ENCODE assay signal across 20 mouse cellular contexts in the genomic region with DNA sequence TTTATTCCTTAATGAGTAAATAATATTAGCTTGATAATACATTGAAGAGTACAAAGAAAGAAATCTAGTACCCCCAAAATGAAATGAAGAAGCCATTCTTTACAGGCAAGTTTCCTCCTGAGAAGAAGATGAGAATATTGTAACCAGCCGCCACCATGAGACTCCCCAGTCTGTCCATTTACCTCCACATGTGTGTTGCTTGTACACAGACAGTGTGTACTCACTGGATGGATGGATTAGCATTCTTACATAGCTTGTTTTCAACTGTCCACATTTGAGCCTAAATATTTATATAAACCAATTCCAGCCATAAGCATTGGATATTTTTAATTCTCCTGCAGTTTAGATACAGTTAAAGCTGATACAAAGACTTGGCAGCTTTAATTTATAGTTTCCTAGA.
"Had no signal": no experiment of that assay in that cellular context is flagged by ENCODE, and none has a peak within 500 bp of the region (broad histone marks: within the 10 kb centered on the region; RNA-seq: fewer than 3 reads in every experiment).

No protein-coding gene starts in this region.

- H3K27ac ChIP-seq: liver, embryonic 13.5 days; liver, embryonic 15.5 days; macrophage; midbrain, embryonic 13.5 days; midbrain, embryonic 15.5 days; neural tube, embryonic 12.5 days had no signal

- H3K9ac ChIP-seq: liver, embryonic 13.5 days; liver, embryonic 15.5 days; liver, postnatal 0 days; midbrain, embryonic 13.5 days; midbrain, embryonic 15.5 days; neural tube, embryonic 12.5 days had no signal

- DNase-seq: liver, embryonic 13.5 days; liver, postnatal 0 days; lung, postnatal 36 days; retina, postnatal 1 day; right cerebral cortex, adult 18-20 months; right cerebral cortex, postnatal 25 days; right cerebral cortex, postnatal 4 days; spleen, adult 18-20 months; thymus, adult 18-20 months; thymus, postnatal 14 days; thymus, postnatal 36 days had no signal

- H3K4me1 ChIP-seq: liver, embryonic 13.5 days; liver, embryonic 15.5 days; megakaryocyte, embryonic 14.5 days; midbrain, embryonic 13.5 days; midbrain, embryonic 15.5 days; neural tube, embryonic 12.5 days had no signal

- H3K4me2 ChIP-seq: liver, embryonic 11.5 days; liver, embryonic 13.5 days; liver, embryonic 15.5 days; midbrain, embryonic 11.5 days; midbrain, embryonic 13.5 days; midbrain, embryonic 15.5 days; neural tube, embryonic 12.5 days had no signal

- H3K36me3 ChIP-seq: liver, embryonic 13.5 days; liver, embryonic 15.5 days; midbrain, embryonic 13.5 days; midbrain, embryonic 15.5 days; neural tube, embryonic 12.5 days had no signal

- H3K27me3 ChIP-seq: liver, embryonic 13.5 days; liver, embryonic 15.5 days; megakaryocyte, embryonic 14.5 days; midbrain, embryonic 13.5 days; midbrain, embryonic 15.5 days; neural tube, embryonic 12.5 days had no signal

- H3K4me3 ChIP-seq: liver, embryonic 13.5 days; liver, embryonic 15.5 days; megakaryocyte, embryonic 14.5 days; midbrain, embryonic 13.5 days; midbrain, embryonic 15.5 days; neural tube, embryonic 12.5 days had no signal

- H3K9me3 ChIP-seq: liver, embryonic 13.5 days; liver, embryonic 15.5 days; megakaryocyte, embryonic 14.5 days; midbrain, embryonic 13.5 days; midbrain, embryonic 15.5 days; neural tube, embryonic 12.5 days had no signal

- ATAC-seq: liver, postnatal 0 days; lung, postnatal 0 days; midbrain, embryonic 13.5 days; midbrain, embryonic 15.5 days had no signal
